Mouse (Mus musculus) cerebellum, adult 11-12 months (tissue): ENCODE results near the gene Rrbp1.

Source experiments
- DNase-seq: peaks from one replicate; pipeline ENCODE4 v3.0.0; 2022

Rrbp1 gene

GRCm38 (mm10) chr2:144011080-144011551, at the start of gene Rrbp1:
Gene Rrbp1, minus strand, starts transcription at chr2:144011263.
- DNase-seq = peak; percentile 100

DNA sequence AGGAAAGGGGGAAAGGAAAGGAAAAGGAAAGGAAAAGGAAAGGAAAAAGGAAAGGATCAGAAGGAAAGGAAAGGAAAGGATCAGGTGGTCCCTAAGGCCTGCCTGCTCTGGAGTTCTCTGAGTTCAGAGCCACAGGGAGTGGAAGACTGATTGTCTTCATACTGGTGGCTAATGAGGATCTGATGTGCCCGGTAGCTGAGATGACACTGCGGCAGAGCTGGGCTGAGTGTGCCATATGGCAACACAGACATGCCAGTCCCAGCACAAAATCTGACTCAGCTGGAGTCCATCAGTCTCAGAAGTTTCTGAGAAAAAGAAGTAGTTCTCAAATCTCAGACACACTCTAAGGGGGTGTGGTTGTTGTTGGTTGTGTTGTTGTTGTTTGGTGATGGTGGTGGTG, 46.7 kb upstream of the Rrbp1 start:
- DNase-seq = no peak

GRCm38 (mm10) chr2:144052410-144053065, 41.5 kb upstream of the Rrbp1 start:
- peak; percentile 45 for DNase-seq

DNA sequence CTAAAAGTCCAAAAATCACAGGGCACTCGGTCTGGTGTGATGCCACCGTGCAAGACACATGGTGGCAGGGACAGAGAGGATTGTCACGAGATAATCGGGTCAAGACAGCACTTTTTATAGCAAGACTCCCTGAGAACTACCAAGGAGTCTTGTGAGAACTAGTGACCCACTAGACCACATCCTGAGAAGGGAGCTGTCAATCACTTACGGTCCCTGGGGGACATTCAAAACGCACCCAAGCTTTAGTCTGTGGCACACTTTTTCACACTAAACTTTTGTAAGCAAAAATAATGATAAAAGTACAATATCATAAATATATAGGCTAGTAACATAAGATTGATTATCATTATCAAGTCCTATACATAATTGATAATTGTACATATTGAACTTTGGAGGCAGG, 39.8 kb upstream of the Rrbp1 start:
- DNase-seq = no peak

- no peak for DNase-seq
Measured at GRCm38 (mm10) chr2:144050146-144050680, 39.1 kb upstream of the Rrbp1 start.

- DNase-seq = no peak
Measured at GRCm38 (mm10) chr2:144046916-144047315, 35.9 kb upstream of the Rrbp1 start.

- DNase-seq = no peak
Measured at GRCm38 (mm10) chr2:144045756-144046560, 34.9 kb upstream of the Rrbp1 start.

DNA sequence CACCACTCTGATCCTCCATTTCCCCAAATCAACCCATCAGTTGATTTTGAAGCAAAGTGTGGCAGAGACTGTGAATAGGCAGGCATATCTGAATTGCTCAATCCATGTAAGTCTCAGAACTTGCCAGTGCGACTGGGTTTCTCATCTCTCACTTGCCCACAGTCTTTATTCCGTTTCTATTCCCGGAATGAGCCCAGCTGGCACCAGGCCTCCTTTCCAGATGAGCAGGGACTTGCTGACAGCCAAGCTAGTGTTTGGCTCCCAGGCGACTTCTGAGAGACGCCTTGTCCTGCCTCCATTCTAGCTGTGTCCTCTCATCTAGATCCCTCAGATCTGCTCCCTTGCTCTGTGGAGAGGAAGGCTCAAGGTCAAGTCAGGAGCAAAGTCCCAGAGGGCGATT, 33.7 kb upstream of the Rrbp1 start:
- DNase-seq = peak; percentile 23

GRCm38 (mm10) chr2:144032664-144033063, 21.6 kb upstream of the Rrbp1 start, which contains the start of gene Banf2:
Gene Banf2, plus strand, starts transcription at chr2:144033059.
- DNase-seq = no peak

DNA sequence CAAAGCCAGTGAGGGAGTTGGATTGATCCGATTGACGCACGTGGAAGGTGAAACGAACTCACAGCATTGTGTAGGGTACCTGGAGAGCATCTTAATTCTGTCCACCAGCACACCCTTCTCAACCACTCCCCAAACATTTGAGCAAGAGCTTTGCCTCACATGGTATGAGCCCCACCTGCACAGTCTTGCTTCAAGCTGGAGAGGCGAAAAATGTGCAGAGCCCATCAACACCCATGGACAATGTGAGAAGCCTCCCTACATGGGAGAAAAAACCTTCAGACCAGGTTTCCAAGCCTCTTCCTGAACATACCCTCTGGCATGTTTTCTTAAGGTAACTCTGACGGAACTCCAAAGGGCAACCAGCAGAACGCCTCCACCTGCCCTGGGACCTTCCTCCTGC, 19.7 kb upstream of the Rrbp1 start:
- no peak for DNase-seq

DNA sequence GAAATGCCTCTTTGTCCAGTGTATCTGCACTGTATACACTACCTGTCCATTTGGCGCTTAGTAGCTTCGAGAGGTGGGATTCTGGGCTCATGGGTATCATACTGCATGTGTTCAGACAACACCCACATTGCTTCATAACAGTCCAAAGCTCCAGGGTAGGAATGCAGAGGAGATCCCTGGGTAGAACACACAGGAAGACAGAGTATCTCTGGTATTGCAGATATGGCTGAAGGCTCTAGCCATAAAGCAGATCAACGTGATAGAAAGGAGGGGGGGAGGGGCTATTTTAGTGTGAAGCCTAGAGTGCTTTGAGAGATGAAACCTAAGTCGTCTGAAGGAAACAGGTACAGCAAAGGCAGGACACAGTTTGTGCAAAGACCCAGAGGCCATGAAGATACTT, 15.4 kb upstream of the Rrbp1 start:
- no peak for DNase-seq

GRCm38 (mm10) chr2:144025361-144025760, 14.3 kb upstream of the Rrbp1 start:
- no peak for DNase-seq

DNA sequence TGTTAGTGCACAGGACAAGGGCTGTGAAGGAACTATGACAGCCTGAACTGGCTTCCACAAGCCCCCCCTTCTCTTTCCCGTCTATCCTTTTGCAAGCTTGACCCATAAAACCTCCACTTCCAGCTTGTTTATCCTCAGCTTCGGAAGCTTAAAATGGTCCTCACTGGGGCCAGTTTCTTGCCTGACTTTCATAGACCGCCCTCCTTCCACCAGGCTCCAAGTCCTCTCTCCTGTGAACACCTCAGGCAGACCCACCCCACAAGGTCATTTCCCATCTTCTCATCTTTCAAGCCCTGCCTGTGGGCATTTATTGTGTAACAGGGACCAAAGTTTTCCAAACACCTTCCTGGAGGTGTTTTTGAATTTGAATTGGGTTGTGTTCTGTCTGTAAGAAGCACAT, 11.4 kb upstream of the Rrbp1 start:
- DNase-seq = no peak

DNA sequence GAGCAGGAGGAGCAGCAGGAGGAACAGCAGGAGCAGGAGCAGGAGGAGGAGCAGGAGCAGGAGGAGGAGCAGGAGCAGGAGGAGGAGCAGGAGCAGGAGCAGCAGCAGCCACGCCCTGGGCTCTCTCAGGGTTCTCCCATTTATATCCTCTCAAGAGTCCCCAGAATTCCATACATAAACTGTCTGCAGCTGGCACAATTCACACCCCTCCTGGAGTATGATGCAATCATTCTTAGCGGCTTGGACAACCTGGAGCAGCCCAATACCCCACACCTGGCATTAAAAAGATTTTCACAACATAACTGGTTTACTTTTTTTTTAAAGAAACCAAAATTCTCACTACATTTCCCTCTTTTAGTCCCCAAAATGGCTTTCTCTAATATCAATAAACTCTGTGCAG, 8.9 kb upstream of the Rrbp1 start:
- DNase-seq = no peak

DNA sequence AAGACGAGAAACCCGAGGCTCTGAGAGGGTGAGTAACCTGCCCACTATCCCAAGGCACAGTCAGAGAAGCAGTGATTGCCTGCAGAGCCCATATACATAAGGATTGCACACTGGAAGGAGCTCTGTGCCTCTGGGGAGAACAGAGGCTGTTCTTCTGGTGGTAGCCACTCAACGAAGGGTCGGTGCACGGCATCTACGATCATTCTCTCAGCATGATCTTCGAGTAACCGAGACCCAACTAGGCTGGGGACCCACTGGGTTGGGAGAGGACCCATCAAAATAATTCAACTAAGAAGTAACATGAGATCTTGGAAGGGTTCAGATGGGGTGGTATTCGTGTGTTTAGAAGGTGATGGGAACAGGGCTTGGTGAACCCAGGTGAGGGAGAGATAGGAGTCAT, 4.8 kb upstream of the Rrbp1 start:
- DNase-seq = no peak

GRCm38 (mm10) chr2:144014481-144014880, 3.4 kb upstream of the Rrbp1 start:
- no peak for DNase-seq

GRCm38 (mm10) chr2:144014051-144014450, 3.0 kb upstream of the Rrbp1 start:
- peak; percentile 20 for DNase-seq

GRCm38 (mm10) chr2:144010282-144011044, 600 bp downstream of the Rrbp1 start:
- DNase-seq = peak; percentile 76

GRCm38 (mm10) chr2:144009551-144010281, 1.3 kb downstream of the Rrbp1 start:
- peak; percentile 50 for DNase-seq

DNA sequence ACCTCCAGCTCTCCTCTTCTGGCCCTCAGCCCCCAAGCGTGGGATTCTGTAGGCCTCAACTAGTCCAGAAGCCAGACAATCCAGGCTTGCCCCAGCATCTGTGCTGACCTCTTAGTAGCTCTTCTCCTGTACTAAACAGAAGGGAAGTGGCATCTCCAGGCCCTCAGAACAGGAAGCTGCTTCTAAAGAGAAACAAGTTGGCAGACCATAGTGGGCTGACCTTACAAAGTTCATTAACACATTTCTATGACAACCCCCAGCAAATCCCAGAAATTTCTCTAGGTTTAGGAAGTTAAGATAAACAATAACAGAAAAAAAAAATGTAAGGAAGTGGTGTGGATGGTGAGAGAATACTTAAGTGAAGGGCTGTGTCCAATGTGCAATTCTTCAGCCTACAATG, 2.0 kb downstream of the Rrbp1 start:
- DNase-seq = no peak

DNA sequence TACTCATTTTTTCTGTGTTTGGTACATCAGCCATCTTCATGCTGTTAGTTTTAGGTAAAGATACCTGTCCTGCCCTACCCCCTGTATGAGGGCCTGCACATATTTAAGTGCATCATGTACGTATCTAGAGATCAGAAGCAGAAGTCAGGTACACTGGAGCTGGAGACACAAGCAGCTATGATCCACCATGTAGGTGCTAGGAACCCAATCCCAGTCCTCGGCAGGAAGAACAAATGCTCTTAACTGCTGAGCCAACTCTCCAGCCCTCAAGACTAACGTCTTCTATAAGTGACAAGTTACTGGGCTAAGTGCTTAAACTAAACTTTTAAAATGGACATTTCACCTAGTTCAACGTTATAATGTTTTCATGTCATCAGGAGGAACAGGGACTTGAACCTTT, 3.9 kb downstream of the Rrbp1 start:
- DNase-seq = no peak

DNA sequence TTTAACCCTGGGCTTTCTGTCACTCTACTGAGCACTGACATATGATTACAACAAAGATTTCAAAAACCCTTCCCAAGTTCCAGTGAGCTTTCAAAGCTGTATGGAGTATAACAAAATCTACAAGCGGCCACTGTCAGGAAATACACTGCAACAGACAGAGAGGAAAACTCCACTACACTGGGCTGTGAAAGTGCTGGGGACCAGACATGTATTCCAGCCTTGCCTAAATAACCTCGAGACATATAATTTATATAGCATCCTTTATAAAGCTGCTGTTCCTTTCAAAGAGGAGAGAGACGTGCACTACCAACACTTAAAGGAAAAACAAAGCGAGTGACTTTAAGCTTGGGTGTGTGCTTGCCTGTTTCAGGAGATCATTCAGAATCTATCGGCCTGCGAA, 4.4 kb downstream of the Rrbp1 start:
- no peak for DNase-seq
